Mouse (Mus musculus) right cerebral cortex, postnatal 4 days (tissue): Measurements from ENCODE around the gene Tsks.
A peak's percentile ranks its signal among the peaks of the same experiment; 100 is the strongest.

Experiments
- DNase-seq: peaks from one replicate; pipeline ENCODE4 v3.0.0-alpha.2; 2022

The Tsks gene

GRCm38 (mm10) chr7:44983085-44983484 lies 40.1 kb downstream of the Tsks start:
- peak; percentile 82 for DNase-seq

- no peak for DNase-seq
Measured at GRCm38 (mm10) chr7:44983944-44984832, 41.2 kb downstream of the Tsks start.

GRCm38 (mm10) chr7:44984833-44985164 lies 41.8 kb downstream of the Tsks start:
- no peak for DNase-seq

- peak; percentile 71 for DNase-seq
Measured at GRCm38 (mm10) chr7:44985595-44986191, 42.7 kb downstream of the Tsks start.

- peak; percentile 87 for DNase-seq
Measured at GRCm38 (mm10) chr7:44986192-44986878, 43.3 kb downstream of the Tsks start, which contains the start of gene Prmt1. Gene Prmt1 (minus strand): TSS chr7:44986568.

- no peak for DNase-seq
Measured at GRCm38 (mm10) chr7:44986879-44987718, 44.1 kb downstream of the Tsks start.

- DNase-seq = no peak
Measured at GRCm38 (mm10) chr7:44996672-44997071, 53.7 kb downstream of the Tsks start.

- peak; percentile 94 for DNase-seq
Measured at GRCm38 (mm10) chr7:44997231-44997939, 54.4 kb downstream of the Tsks start, which contains the start of gene Irf3. Gene Irf3 (plus strand): TSS chr7:44997648.

GRCm38 (mm10) chr7:44997940-44998428 lies 55.0 kb downstream of the Tsks start:
- no peak for DNase-seq

- no peak for DNase-seq
Measured at GRCm38 (mm10) chr7:44998501-44998955, 55.5 kb downstream of the Tsks start, which contains the start of gene Bcl2l12. Gene Bcl2l12 (minus strand): TSS chr7:44998712.

GRCm38 (mm10) chr7:44999753-45000152 lies 56.7 kb downstream of the Tsks start:
- DNase-seq = no peak

GRCm38 (mm10) chr7:45000539-45001114 lies 57.6 kb downstream of the Tsks start:
- no peak for DNase-seq

GRCm38 (mm10) chr7:45002440-45002839 lies 59.4 kb downstream of the Tsks start:
- no peak for DNase-seq

GRCm38 (mm10) chr7:45004546-45004945 lies 61.5 kb downstream of the Tsks start:
- no peak for DNase-seq

GRCm38 (mm10) chr7:45005321-45005992 lies 62.5 kb downstream of the Tsks start:
- no peak for DNase-seq

- no peak for DNase-seq
Measured at GRCm38 (mm10) chr7:45006503-45006902, 63.5 kb downstream of the Tsks start.

GRCm38 (mm10) chr7:45007141-45007540 lies 64.1 kb downstream of the Tsks start:
- DNase-seq = no peak
